Mouse (Mus musculus) myocyte (in vitro differentiated cells): ENCODE measurements around the gene Trim25. TPM values are rescaled to one million over a fixed set of nuclear protein-coding genes. Genes with fewer than 3 reads are reported as not detected.

Experiments
- H3K27me3 ChIP-seq: one replicate; pipeline ENCODE4 v1.6.1; 2011; ENCODE audit not compliant: control insufficient read depth, insufficient read depth, insufficient read length
- H3K36me3 ChIP-seq: one replicate; pipeline ENCODE4 v1.6.1; 2011; ENCODE audit not compliant: control insufficient read depth, insufficient read depth
- H3K4me2 ChIP-seq: one replicate; pipeline ENCODE4 v1.6.1; 2011; ENCODE audit warnings: low read depth, control low read depth
- H3K4me3 ChIP-seq: one replicate; pipeline ENCODE4 v1.5.1; 2011; ENCODE audit warnings: mild to moderate bottlenecking, control low read depth, moderate library complexity
- H3K79me2 ChIP-seq: one replicate; pipeline ENCODE4 v1.6.1; 2011; ENCODE audit not compliant: control insufficient read depth, insufficient read depth
- H3ac ChIP-seq: one replicate; pipeline ENCODE4 v1.6.1; 2011; ENCODE audit not compliant: control insufficient read depth, insufficient read length
- CEBPB ChIP-seq: IDR thresholded peaks from 2 replicates; pipeline ENCODE4 v1.6.1; 2011; ENCODE audit warnings: mild to moderate bottlenecking, moderate library complexity; ENCODE audit not compliant: poor library complexity, insufficient read depth, severe bottlenecking
- E2F4 ChIP-seq: IDR thresholded peaks from one replicate; pipeline ENCODE4 v1.6.1; 2011; ENCODE audit warnings: mild to moderate bottlenecking, control low read depth, moderate library complexity; ENCODE audit not compliant: insufficient read depth
- MAX ChIP-seq: IDR thresholded peaks from one replicate; pipeline ENCODE4 v1.6.1; 2011; ENCODE audit warnings: low read depth, mild to moderate bottlenecking, control low read depth
- MYOD1 ChIP-seq, 3 experiments: IDR thresholded peaks; one replicate each; pipeline ENCODE4 v1.6.1; 2011; ENCODE audit warnings: control low read depth in 2 of 3, low read depth in 2 of 3, mild to moderate bottlenecking in 2 of 3, moderate library complexity in 1 of 3; ENCODE audit not compliant: insufficient read length in 2 of 3, control insufficient read depth in 1 of 3
- MYOG ChIP-seq, 3 experiments: IDR thresholded peaks; one replicate each; pipeline ENCODE4 v1.6.1; 2011; ENCODE audit warnings: control low read depth in 2 of 3, low read depth in 2 of 3, mild to moderate bottlenecking in 2 of 3; ENCODE audit not compliant: insufficient read length in 2 of 3, control insufficient read depth in 1 of 3, insufficient read depth in 1 of 3
- POLR2A ChIP-seq: IDR thresholded peaks from one replicate; pipeline ENCODE4 v1.6.1; 2011; ENCODE audit warnings: low read depth, mild to moderate bottlenecking, control low read depth, moderate library complexity; ENCODE audit not compliant: insufficient read length
- POLR2AphosphoS2 ChIP-seq: IDR thresholded peaks from one replicate; pipeline ENCODE4 v1.6.1; 2011; ENCODE audit warnings: low read depth, control low read depth; ENCODE audit not compliant: insufficient read length
- REST ChIP-seq: IDR thresholded peaks from one replicate; pipeline ENCODE4 v1.6.1; 2011; ENCODE audit warnings: mild to moderate bottlenecking, control low read depth, moderate library complexity; ENCODE audit not compliant: insufficient read depth, insufficient read length
- SRF ChIP-seq: IDR thresholded peaks from one replicate; pipeline ENCODE4 v1.6.1; 2011; ENCODE audit warnings: low read depth; ENCODE audit not compliant: control insufficient read depth, insufficient read length
- TCF12 ChIP-seq: IDR thresholded peaks from one replicate; pipeline ENCODE4 v1.6.1; 2011; ENCODE audit warnings: mild to moderate bottlenecking, control low read depth; ENCODE audit not compliant: poor library complexity, insufficient read depth, severe bottlenecking
- TCF3 ChIP-seq: IDR thresholded peaks from one replicate; pipeline ENCODE4 v1.6.1; 2011; ENCODE audit warnings: low read depth, control low read depth; ENCODE audit not compliant: insufficient read length
- USF1 ChIP-seq: IDR thresholded peaks from one replicate; pipeline ENCODE4 v1.6.1; 2011; ENCODE audit warnings: low read depth, mild to moderate bottlenecking, control low read depth, moderate library complexity
- polyA plus RNA-seq: library from polyadenylated mRNA; unstranded; fragments of >200 nt; fragmentation: generic; extraction: Trizol; gene quantifications from one replicate; pipeline ENCODE4 v1.2.1, GENCODE M21; 2012; ENCODE audit warnings: missing spikeins

Gene Trim25
- polyA plus RNA-seq, 1 experiment, result 6.5 TPM

DNA sequence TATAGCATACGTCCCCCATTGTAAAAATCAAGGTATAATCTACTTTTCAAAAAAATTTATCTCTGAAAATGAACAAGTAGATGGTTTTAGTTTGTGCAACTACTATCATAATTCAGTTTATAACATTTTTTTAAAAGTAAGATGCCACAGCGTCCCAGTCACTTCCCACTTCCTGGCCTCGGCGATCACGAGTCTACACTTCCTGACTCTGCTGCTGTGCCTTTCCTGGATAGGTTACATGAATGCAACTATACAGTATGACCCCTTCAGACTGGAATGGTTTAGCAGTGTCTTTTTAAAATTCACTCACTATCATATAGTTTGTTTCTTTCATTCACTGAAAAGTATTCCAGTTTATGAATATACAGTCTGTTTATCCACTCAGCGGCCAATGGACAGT is 52.6 kb downstream of the Trim25 start:
- H3K36me3 ChIP-seq, result peaks cover 15% of the 10 kb centered on the region
- no peak overlapping the region for H3K4me3 ChIP-seq
- H3K79me2 ChIP-seq, result no peaks in the 10 kb centered on the region
- H3K27me3 ChIP-seq, result no peaks in the 10 kb centered on the region
- H3K4me2 ChIP-seq, result no peak overlapping the region
- no peak overlapping the region for H3ac ChIP-seq
- TF ChIP-seq SRF (no peak), MYOD1 (IDR thresholded peaks at IDR 0.05; ENCODE audit: control insufficient read depth in 1 of 3, insufficient read length in 2 of 3, low read depth in 2 of 3) (no peak), TCF12 (no peak), MAX (no peak), REST (no peak)

DNA sequence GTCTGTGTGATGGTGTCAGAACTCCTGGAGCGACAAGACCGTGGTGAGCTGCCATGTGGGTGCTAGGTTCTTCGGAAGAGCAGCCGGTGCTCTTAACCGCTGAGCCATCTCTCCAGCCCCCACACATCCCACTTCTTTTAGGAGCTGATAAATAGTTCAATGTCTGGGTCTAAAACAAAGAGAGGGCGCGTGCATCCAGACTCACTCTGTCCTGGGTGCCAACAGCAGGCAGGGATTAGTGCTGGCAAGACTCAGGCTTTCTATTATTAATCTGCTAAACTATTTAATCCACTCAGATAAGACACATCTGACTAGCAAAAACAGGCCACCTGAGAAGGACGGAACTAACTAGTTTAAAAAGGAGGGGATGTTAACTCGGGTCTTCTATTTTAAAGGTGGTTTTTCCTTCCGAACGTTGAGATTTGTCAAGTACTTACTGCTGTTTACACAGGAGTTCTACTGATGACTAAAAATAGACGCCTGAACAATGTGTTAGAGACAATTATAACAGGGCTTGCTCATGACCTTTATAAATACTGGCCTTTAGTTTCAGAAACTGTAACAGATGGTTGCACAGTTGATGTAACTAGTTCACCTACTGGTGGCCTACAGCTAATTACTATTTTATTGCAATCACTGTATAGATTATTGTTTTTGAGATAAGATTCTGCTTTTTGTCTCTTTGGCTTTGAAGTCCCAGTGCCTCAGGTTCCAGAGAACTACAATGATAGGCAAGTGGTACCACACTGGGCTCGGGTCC is 56.9 kb downstream of the Trim25 start:
- peak overlapping the region; percentile 55 for H3K4me2 ChIP-seq
- H3K79me2 ChIP-seq, result peaks cover 6% of the 10 kb centered on the region
- no peak overlapping the region for H3ac ChIP-seq
- peaks cover 9% of the 10 kb centered on the region for H3K36me3 ChIP-seq
- no peaks in the 10 kb centered on the region for H3K27me3 ChIP-seq
- no peak overlapping the region for H3K4me3 ChIP-seq
- TF ChIP-seq MYOG (IDR thresholded peaks at IDR 0.05; ENCODE audit: control insufficient read depth in 1 of 3, insufficient read depth in 1 of 3, insufficient read length in 2 of 3, low read depth in 2 of 3) (peak in 1 of 3 experiments; percentile 36), SRF (no peak)

DNA sequence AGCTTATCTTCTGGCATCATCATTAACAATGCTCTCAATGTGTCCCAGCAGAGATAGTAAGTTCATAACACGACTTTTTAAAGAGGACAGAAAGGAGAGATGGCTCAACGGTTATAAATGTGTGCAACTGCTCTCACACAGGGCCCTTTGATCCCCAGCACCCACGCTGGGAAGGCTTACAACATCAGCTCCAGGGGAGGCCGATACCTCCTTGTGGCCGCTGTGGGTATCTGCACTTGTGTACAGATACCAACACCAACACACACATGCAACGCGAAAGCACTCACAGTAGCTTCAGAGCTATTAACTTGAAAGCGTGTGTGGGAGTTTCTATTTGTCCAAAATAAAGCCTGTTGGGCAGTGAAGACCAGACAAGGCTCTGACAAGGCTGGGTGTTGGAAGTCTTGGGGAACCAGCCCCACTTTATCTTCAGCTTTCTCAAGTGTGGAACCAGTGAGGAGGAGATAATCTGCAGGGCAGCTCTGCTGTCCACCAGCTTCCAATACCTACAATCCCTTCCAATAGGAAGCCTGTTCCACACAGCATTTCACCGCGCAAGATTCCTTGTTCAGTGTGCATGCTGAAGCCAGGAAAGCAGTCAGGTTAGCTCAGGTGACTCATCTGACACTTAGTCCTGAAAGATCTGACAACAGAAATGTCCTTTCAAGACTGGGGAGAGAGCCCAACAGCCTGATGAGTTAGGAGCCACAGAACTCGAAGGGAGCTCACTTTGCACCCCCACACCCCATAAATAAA is 59.5 kb downstream of the Trim25 start:
- peak overlapping the region; percentile 66 for H3K4me3 ChIP-seq
- H3K36me3 ChIP-seq, result no peaks in the 10 kb centered on the region
- TF ChIP-seq E2F4, result no peak
- TF ChIP-seq POLR2AphosphoS2, result no peak
- no peak for TF ChIP-seq TCF3
- TF ChIP-seq CEBPB, result no peak
- no peak for TF ChIP-seq MAX
- TF ChIP-seq USF1, result no peak
- no peak for TF ChIP-seq REST
- no peak for TF ChIP-seq TCF12
- TF ChIP-seq MYOD1 (IDR thresholded peaks at IDR 0.05; ENCODE audit: control insufficient read depth in 1 of 3, insufficient read length in 2 of 3, low read depth in 2 of 3), result no peak

DNA sequence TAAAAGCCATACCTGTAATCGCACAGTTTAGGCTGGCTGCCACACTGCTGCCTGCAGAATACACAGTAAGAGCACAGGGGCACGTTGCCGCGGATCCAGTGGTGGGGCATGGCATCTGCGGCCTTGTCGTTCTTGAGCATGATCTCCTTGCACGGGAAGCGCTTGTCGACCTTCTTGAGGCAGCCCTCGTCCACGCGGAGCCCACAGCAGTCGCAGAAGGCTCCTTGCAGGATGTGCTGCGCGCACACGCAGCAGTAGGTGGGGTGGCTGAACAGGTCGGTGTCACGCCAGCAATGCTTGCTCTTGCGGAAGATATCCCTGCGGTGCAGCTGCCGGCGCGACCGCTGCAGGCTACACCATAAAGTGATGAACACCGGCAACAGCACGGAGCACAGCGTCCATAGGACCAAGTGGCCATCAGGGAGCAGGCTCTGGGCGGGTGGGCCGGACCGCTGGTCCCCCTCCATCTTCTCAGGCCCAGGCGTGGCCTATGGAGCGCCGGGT is 60.8 kb downstream of the Trim25 start:
- Histone ChIP-seq H3K36me3 (no peaks in the 10 kb centered on the region), H3ac (peak overlapping the region; percentile 58), H3K4me2 (peak overlapping the region; percentile 97), H3K27me3 (no peaks in the 10 kb centered on the region), H3K4me3 (peak overlapping the region; percentile 66), H3K79me2 (peaks cover 6% of the 10 kb centered on the region)
- TF ChIP-seq TCF3 (no peak), SRF (peak; percentile 25), CEBPB (no peak), MYOD1 (IDR thresholded peaks at IDR 0.05; ENCODE audit: control insufficient read depth in 1 of 3, insufficient read length in 2 of 3, low read depth in 2 of 3) (no peak), MYOG (IDR thresholded peaks at IDR 0.05; ENCODE audit: control insufficient read depth in 1 of 3, insufficient read depth in 1 of 3, insufficient read length in 2 of 3, low read depth in 2 of 3) (peak in 1 of 3 experiments; percentile 7), POLR2AphosphoS2 (no peak), MAX (no peak), POLR2A (peak; percentile 3), TCF12 (no peak), E2F4 (no peak), REST (no peak), USF1 (no peak)

More for the DNA sequence above, 59.5 kb downstream of the Trim25 start:
- H3ac ChIP-seq, result no peak overlapping the region
- no peaks in the 10 kb centered on the region for H3K27me3 ChIP-seq
- H3K4me2 ChIP-seq, result peak overlapping the region; percentile 97
- peaks cover 6% of the 10 kb centered on the region for H3K79me2 ChIP-seq
